In genomic region chr4:147848584-147848991, GRCm38 (mm10) we compare ENCODE assay signal across 8 mouse cellular contexts. TPM values are rescaled to one million over a fixed set of nuclear protein-coding genes. Genes with fewer than 3 reads are reported as not detected.
DNase-seq lines count a peak whose midpoint lies in the region; ATAC-seq lines count a peak whose summit lies in the region.

No protein-coding gene starts in this region.

- H3K4me3 ChIP-seq in heart, embryonic 14.5 days (ENCODE audit: control insufficient read depth in 1 of 2, insufficient read depth in 1 of 2, low read depth in 1 of 2, low read length in 2 of 2) = peak overlapping the region; percentile 91 to 100
- peak overlapping the region; percentile 69 for H3K4me3 ChIP-seq in hindbrain, embryonic 12.5 days
- H3K4me3 ChIP-seq in midbrain, embryonic 11.5 days (ENCODE audit: low read depth, low read length) = peak overlapping the region; percentile 68

- no peaks in the 10 kb centered on the region for H3K27me3 ChIP-seq in heart, embryonic 14.5 days (ENCODE audit: control insufficient read depth, insufficient read depth, low read length)
- H3K27me3 ChIP-seq in hindbrain, embryonic 12.5 days = no peaks in the 10 kb centered on the region
- H3K27me3 ChIP-seq in midbrain, embryonic 11.5 days (ENCODE audit: control insufficient read depth, insufficient read depth, low read length) = no peaks in the 10 kb centered on the region

- 5% methylated on average over 4 of the region's 4 CpGs for WGBS in heart, embryonic 14.5 days
- WGBS in hindbrain, embryonic 12.5 days = 10% methylated on average over 4 of the region's 4 CpGs
- 8% methylated on average over 4 of the region's 4 CpGs for WGBS in midbrain, embryonic 11.5 days

- peak overlapping the region; percentile 86 for H3K9ac ChIP-seq in heart, embryonic 14.5 days (ENCODE audit: low read length)
- peak overlapping the region; percentile 61 for H3K9ac ChIP-seq in hindbrain, embryonic 12.5 days
- peak overlapping the region; percentile 57 for H3K9ac ChIP-seq in midbrain, embryonic 11.5 days (ENCODE audit: low read length)

- peaks cover 0 to 12% of the 10 kb centered on the region in 2 experiments; a peak in 1 of 4 replicates for H3K4me1 ChIP-seq in heart, embryonic 14.5 days (ENCODE audit: control insufficient read depth in 2 of 2, insufficient read depth in 2 of 2, low read length in 2 of 2)
- peaks cover 11% of the 10 kb centered on the region for H3K4me1 ChIP-seq in hindbrain, embryonic 12.5 days
- H3K4me1 ChIP-seq in midbrain, embryonic 11.5 days (ENCODE audit: control insufficient read depth, insufficient read depth, low read length) = peaks cover 7% of the 10 kb centered on the region

- H3K36me3 ChIP-seq in heart, embryonic 14.5 days (ENCODE audit: control insufficient read depth, insufficient read depth, low read length) = peaks cover 4% of the 10 kb centered on the region; the same call in 1 of the 2 replicates
- peaks cover 12% of the 10 kb centered on the region for H3K36me3 ChIP-seq in hindbrain, embryonic 12.5 days
- H3K36me3 ChIP-seq in midbrain, embryonic 11.5 days (ENCODE audit: control insufficient read depth, insufficient read depth, low read length) = no peaks in the 10 kb centered on the region; the same call in 1 of the 2 replicates

- no peaks in the 10 kb centered on the region for H3K9me3 ChIP-seq in heart, embryonic 14.5 days (ENCODE audit: control insufficient read depth, low read length)
- H3K9me3 ChIP-seq in hindbrain, embryonic 12.5 days (replicated peaks) = peaks cover under 1% of the 10 kb centered on the region; the same call in 1 of the 2 replicates
- no peaks in the 10 kb centered on the region for H3K9me3 ChIP-seq in midbrain, embryonic 11.5 days (ENCODE audit: control insufficient read depth, low read length)

- DNase-seq in heart, adult 9 months (ENCODE audit: low spot score in 2 of 2) = no peak
- no peak for DNase-seq in midbrain, embryonic 11.5 days (ENCODE audit: low spot score, missing footprints)
- no peak for DNase-seq in right cerebral cortex, postnatal 10 days (ENCODE audit: low spot score in 2 of 2)
- DNase-seq in urinary bladder, adult 2 months (ENCODE audit: low spot score) = no peak
- DNase-seq in spleen, postnatal 36 days (ENCODE audit: low spot score in 2 of 2) = no peak

- peak; percentile 66 for ATAC-seq in heart, embryonic 14.5 days (ENCODE audit: insufficient number of reproducible peaks, insufficient read depth, low FRiP score, low read depth)
- peak; percentile 41 for ATAC-seq in activated CD4-positive, CD25-positive, alpha-beta regulatory T cell, adult 4 months
- peak; percentile 81 for ATAC-seq in hindbrain, embryonic 12.5 days (ENCODE audit: low FRiP score)
- peak; percentile 77 for ATAC-seq in midbrain, embryonic 11.5 days (ENCODE audit: low FRiP score)

- peak overlapping the region; percentile 2 to 64; a peak in 2 of 4 replicates for H3K27ac ChIP-seq in heart, embryonic 14.5 days (replicated peaks in 1 of 2; ENCODE audit: control insufficient read depth in 1 of 2, insufficient read depth in 1 of 2, low read depth in 2 of 2, low read length in 2 of 2)
- no peak overlapping the region for H3K27ac ChIP-seq in hindbrain, embryonic 12.5 days
- H3K27ac ChIP-seq in midbrain, embryonic 11.5 days (ENCODE audit: low read depth, low read length) = no peak overlapping the region

- H3K4me2 ChIP-seq in heart, embryonic 14.5 days (ENCODE audit: low read length) = peak overlapping the region; percentile 86
- H3K4me2 ChIP-seq in hindbrain, embryonic 12.5 days (replicated peaks) = peak overlapping the region; percentile 56
- H3K4me2 ChIP-seq in midbrain, embryonic 11.5 days = peak overlapping the region; percentile 48

RNA-seq across cellular contexts. Expression of gene Zfp933, which starts 0.4 kb away (rescaled TPM):
- polyA plus RNA-seq in heart, embryonic 14.5 days (2014; fragmentation: Nextera tagmentation; extraction: Ambion mirVana) = 3.9 and 4.4 TPM in 2 replicates
- 1 to 10 TPM; 5.1 to 9.0 TPM for polyA plus RNA-seq in activated CD4-positive, CD25-positive, alpha-beta regulatory T cell, adult 4 months (2017; shearing (Covaris generic))
- polyA plus RNA-seq in hindbrain, embryonic 12.5 days (2016; fragmentation: Nextera tagmentation; extraction: Ambion mirVana) = 5.9 and 6.3 TPM in 2 replicates
- 5.6 and 7.4 TPM in 2 replicates for polyA plus RNA-seq in midbrain, embryonic 11.5 days (2014; fragmentation: Nextera tagmentation; extraction: Ambion mirVana)
- 5.5 and 6.2 TPM in 2 replicates for polyA plus RNA-seq in urinary bladder, adult 2 months (2012; rRNA removed)

RNA-seq across cellular contexts. Expression of gene Miip, which starts 20.0 kb away (rescaled TPM):
- 18.9 and 23.0 TPM in 2 replicates for polyA plus RNA-seq in heart, embryonic 14.5 days (2014; fragmentation: Nextera tagmentation; extraction: Ambion mirVana)
- polyA plus RNA-seq in activated CD4-positive, CD25-positive, alpha-beta regulatory T cell, adult 4 months (2017; shearing (Covaris generic)) = 10 to 100 TPM; 52.3 to 77.0 TPM
- polyA plus RNA-seq in hindbrain, embryonic 12.5 days (2016; fragmentation: Nextera tagmentation; extraction: Ambion mirVana) = 45.2 and 46.1 TPM in 2 replicates
- polyA plus RNA-seq in midbrain, embryonic 11.5 days (2014; fragmentation: Nextera tagmentation; extraction: Ambion mirVana) = 34.6 and 39.2 TPM in 2 replicates
- polyA plus RNA-seq in urinary bladder, adult 2 months (2012; rRNA removed) = 43.3 and 57.4 TPM in 2 replicates

RNA-seq across cellular contexts. Expression of gene Fv1, which starts 20.2 kb away (rescaled TPM):
- 8.8 and 9.2 TPM in 2 replicates for polyA plus RNA-seq in heart, embryonic 14.5 days (2014; fragmentation: Nextera tagmentation; extraction: Ambion mirVana)
- 1 to 10 TPM; 3.0 to 7.5 TPM for polyA plus RNA-seq in activated CD4-positive, CD25-positive, alpha-beta regulatory T cell, adult 4 months (2017; shearing (Covaris generic))
- 13.5 and 13.8 TPM in 2 replicates for polyA plus RNA-seq in hindbrain, embryonic 12.5 days (2016; fragmentation: Nextera tagmentation; extraction: Ambion mirVana)
- 15.2 and 15.7 TPM in 2 replicates for polyA plus RNA-seq in midbrain, embryonic 11.5 days (2014; fragmentation: Nextera tagmentation; extraction: Ambion mirVana)
- polyA plus RNA-seq in urinary bladder, adult 2 months (2012; rRNA removed) = 6.8 and 7.6 TPM in 2 replicates

RNA-seq across cellular contexts. Expression of gene Zfp984, which starts 39.0 kb away (rescaled TPM):
- polyA plus RNA-seq in heart, embryonic 14.5 days (2014; fragmentation: Nextera tagmentation; extraction: Ambion mirVana) = 10.2 and 10.3 TPM in 2 replicates
- 10 to 100 TPM; 21.1 to 29.0 TPM for polyA plus RNA-seq in activated CD4-positive, CD25-positive, alpha-beta regulatory T cell, adult 4 months (2017; shearing (Covaris generic))
- 6.6 TPM in 2 replicates for polyA plus RNA-seq in hindbrain, embryonic 12.5 days (2016; fragmentation: Nextera tagmentation; extraction: Ambion mirVana)
- 8.9 and 9.2 TPM in 2 replicates for polyA plus RNA-seq in midbrain, embryonic 11.5 days (2014; fragmentation: Nextera tagmentation; extraction: Ambion mirVana)
- 8.7 and 9.8 TPM in 2 replicates for polyA plus RNA-seq in urinary bladder, adult 2 months (2012; rRNA removed)

RNA-seq across cellular contexts. Expression of gene Mfn2, which starts 55.9 kb away (rescaled TPM):
- 107 and 117 TPM in 2 replicates for polyA plus RNA-seq in heart, embryonic 14.5 days (2014; fragmentation: Nextera tagmentation; extraction: Ambion mirVana)
- polyA plus RNA-seq in activated CD4-positive, CD25-positive, alpha-beta regulatory T cell, adult 4 months (2017; shearing (Covaris generic)) = 10 to 100 TPM; 17.2 to 23.9 TPM
- 69.7 and 73.1 TPM in 2 replicates for polyA plus RNA-seq in hindbrain, embryonic 12.5 days (2016; fragmentation: Nextera tagmentation; extraction: Ambion mirVana)
- polyA plus RNA-seq in midbrain, embryonic 11.5 days (2014; fragmentation: Nextera tagmentation; extraction: Ambion mirVana) = 36.8 and 42.4 TPM in 2 replicates
- 49.7 and 68.9 TPM in 2 replicates for polyA plus RNA-seq in urinary bladder, adult 2 months (2012; rRNA removed)

Comparison
In these comparisons a context has a peak if more than half of its experiments do, and no peak if none do; other contexts are left out.
1. H3K27ac ChIP-seq: peak in heart, embryonic 14.5 days (2 of 2); none in hindbrain, embryonic 12.5 days (single experiment) and midbrain, embryonic 11.5 days (single experiment).
2. Peak in every context shown above with its lines, with median percentiles within 50 percentile points of each other: ATAC-seq, H3K4me2 ChIP-seq, H3K4me3 ChIP-seq and H3K9ac ChIP-seq.